Mouse (Mus musculus) kidney, adult 2 months (tissue): ENCODE data around the gene Pms2.

Source experiments
- CTCF ChIP-seq: fragments of 200-500 bp; conservative IDR thresholded peaks from 2 replicates; pipeline ENCODE4 v1.5.1; 2011; ENCODE audit warnings: low read depth, mild to moderate bottlenecking, control low read depth, low read length, moderate library complexity, mixed read lengths; ENCODE audit not compliant: insufficient read depth, insufficient read length
- POLR2A ChIP-seq: fragments of 200-500 bp; IDR thresholded peaks from one replicate; pipeline ENCODE4 v1.6.1; 2011; ENCODE audit warnings: low read depth, low read length, control low read depth

DNA sequence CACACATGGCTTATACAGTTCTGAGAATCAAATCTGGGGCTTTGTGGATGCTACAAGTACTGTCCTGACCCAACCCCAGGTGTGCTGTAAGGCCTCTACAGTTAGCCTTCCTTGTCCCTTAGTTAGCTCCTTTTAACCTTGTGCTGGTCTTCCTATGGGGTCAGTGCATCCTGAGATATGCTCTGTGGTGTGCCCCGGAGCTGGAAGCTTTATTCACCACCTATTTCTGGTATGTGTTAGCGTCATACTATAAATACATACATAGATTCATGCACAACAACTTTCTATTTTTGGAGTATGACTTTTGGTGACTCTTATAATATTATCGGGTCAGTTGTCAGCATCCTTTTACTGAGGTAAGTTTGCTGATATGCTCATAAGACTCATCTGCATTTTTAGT lies 24.5 kb upstream of the Pms2 start:
- TF ChIP-seq POLR2A = no peak
- TF ChIP-seq CTCF = no peak
